Comparison of ENCODE assay signal across 13 mouse cellular contexts in the genomic region with DNA sequence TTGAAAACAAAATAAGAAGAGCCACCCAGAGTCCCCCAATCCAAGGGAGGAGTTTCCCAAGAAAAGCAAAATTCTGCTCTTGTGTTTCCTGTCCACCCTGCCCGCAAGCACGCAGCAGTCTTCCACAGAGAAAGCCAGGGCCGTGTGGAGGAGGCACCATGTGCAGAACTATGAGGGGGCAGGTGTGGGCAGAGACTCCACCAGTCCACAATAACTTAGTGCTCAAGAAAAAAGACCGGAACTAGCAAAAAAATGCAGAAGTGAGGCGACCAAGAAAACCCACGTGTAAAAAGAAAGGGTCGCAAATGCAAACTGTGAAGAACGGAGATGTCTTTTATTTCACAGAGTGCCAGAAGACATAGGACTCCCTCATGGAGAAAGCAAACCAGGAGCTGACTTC.
DNase-seq lines count a peak whose midpoint lies in the region; ATAC-seq and TF ChIP-seq lines count a peak whose summit lies in the region.
"Had no signal": no experiment of that assay in that cellular context is flagged by ENCODE, and none has a peak within 500 bp of the region (broad histone marks: within the 10 kb centered on the region; RNA-seq: fewer than 3 reads in every experiment).

No protein-coding gene starts in this region.

- no peaks in the 10 kb centered on the region for H3K9me3 ChIP-seq in kidney, postnatal 0 days (replicated peaks; ENCODE audit: low read length)
- H3K9me3 ChIP-seq: embryonic facial prominence, embryonic 12.5 days had no signal

- 36% methylated on average over 8 of the region's 8 CpGs for WGBS in kidney, postnatal 0 days

- peak; percentile 44 for DNase-seq in kidney, postnatal 0 days (ENCODE audit: low spot score)
- no peak for DNase-seq in kidney, adult 18-20 months
- peak; percentile 40 for DNase-seq in spleen, adult 18-20 months
- DNase-seq in spleen, adult 12 weeks (ENCODE audit: low spot score) = no peak
- DNase-seq in heart, postnatal 10 days = peak; percentile 14 to 21
- DNase-seq in splenic B cell, adult 2 months (ENCODE audit: low read depth, low spot score) = peak; percentile 69
- no peak for DNase-seq in c-Kit-positive CD71-positive TER-119-positive erythroid progenitor cells, embryonic 14.5 days (ENCODE audit: low spot score)
- DNase-seq: cerebellum, adult 9-11 months; lung, adult 18-20 months; thymus, postnatal 36 days had no signal

- H3K27me3 ChIP-seq in kidney, postnatal 0 days (ENCODE audit: insufficient read depth, low read length) = no peaks in the 10 kb centered on the region
- no peaks in the 10 kb centered on the region for H3K27me3 ChIP-seq in splenic B cell, adult 2 months (ENCODE audit: control insufficient read depth, insufficient read depth, low read length, poor library complexity, severe bottlenecking)
- H3K27me3 ChIP-seq: embryonic facial prominence, embryonic 12.5 days had no signal

- no peaks in the 10 kb centered on the region for H3K36me3 ChIP-seq in kidney, postnatal 0 days (ENCODE audit: insufficient read depth, low read length)
- H3K36me3 ChIP-seq in splenic B cell, adult 2 months (ENCODE audit: control insufficient read depth, insufficient read depth, low read length, poor library complexity, severe bottlenecking) = no peaks in the 10 kb centered on the region
- H3K36me3 ChIP-seq: embryonic facial prominence, embryonic 12.5 days had no signal

- H3K4me1 ChIP-seq in kidney, postnatal 0 days (replicated peaks; ENCODE audit: insufficient read depth, low read length) = 0 out of 2 replicates have a peak, but pooled peaks cover 5% of the 10 kb centered on the region

- no peak overlapping the region for H3K4me3 ChIP-seq in kidney, postnatal 0 days (replicated peaks; ENCODE audit: low read depth, low read length)
- H3K4me3 ChIP-seq: embryonic facial prominence, embryonic 12.5 days had no signal

- no peak for TF ChIP-seq CTCF in kidney, postnatal 0 days (IDR thresholded peaks at IDR 0.05; ENCODE audit: low read depth)

- H3K9ac ChIP-seq in kidney, postnatal 0 days (ENCODE audit: low read depth, low read length) = no peak overlapping the region
- H3K9ac ChIP-seq: embryonic facial prominence, embryonic 12.5 days had no signal

- no peak overlapping the region for H3K27ac ChIP-seq in kidney, postnatal 0 days
- H3K27ac ChIP-seq: embryonic facial prominence, embryonic 12.5 days had no signal

- intact Hi-C loops in heart, postnatal 10 days (cut with DNase I) = no loop called here

- no peak for ATAC-seq in kidney, postnatal 0 days (replicated peaks; ENCODE audit: low FRiP score, low read depth)
- ATAC-seq: forebrain, embryonic 14.5 days; intestine, postnatal 0 days had no signal

- no peak overlapping the region for H3K4me2 ChIP-seq in kidney, postnatal 0 days (ENCODE audit: low read length)
- H3K4me2 ChIP-seq: embryonic facial prominence, embryonic 12.5 days had no signal

Comparison
In these comparisons a context has a peak if more than half of its experiments do, and no peak if none do; other contexts are left out.
1. DNase-seq: peak in kidney, postnatal 0 days (single experiment), spleen, adult 18-20 months (2 of 2), heart, postnatal 10 days (2 of 2) and splenic B cell, adult 2 months (single experiment); none in kidney, adult 18-20 months (single experiment), spleen, adult 12 weeks (single experiment) and c-Kit-positive CD71-positive TER-119-positive erythroid progenitor cells, embryonic 14.5 days (single experiment).